Mouse (Mus musculus) ES-Bruce4 (cell line): ENCODE results near the gene Galk1.
A peak's percentile ranks its signal among the peaks of the same experiment; 100 is the strongest.

Experiments used
- CTCF ChIP-seq: IDR thresholded peaks from one replicate; pipeline ENCODE4 v1.8.1; 2011; ENCODE audit warnings: low read depth, low read length
- EP300 ChIP-seq: IDR thresholded peaks from 2 replicates; pipeline ENCODE4 v1.6.1; 2011; ENCODE audit warnings: low read depth, low read length; ENCODE audit not compliant: insufficient read depth

DNA sequence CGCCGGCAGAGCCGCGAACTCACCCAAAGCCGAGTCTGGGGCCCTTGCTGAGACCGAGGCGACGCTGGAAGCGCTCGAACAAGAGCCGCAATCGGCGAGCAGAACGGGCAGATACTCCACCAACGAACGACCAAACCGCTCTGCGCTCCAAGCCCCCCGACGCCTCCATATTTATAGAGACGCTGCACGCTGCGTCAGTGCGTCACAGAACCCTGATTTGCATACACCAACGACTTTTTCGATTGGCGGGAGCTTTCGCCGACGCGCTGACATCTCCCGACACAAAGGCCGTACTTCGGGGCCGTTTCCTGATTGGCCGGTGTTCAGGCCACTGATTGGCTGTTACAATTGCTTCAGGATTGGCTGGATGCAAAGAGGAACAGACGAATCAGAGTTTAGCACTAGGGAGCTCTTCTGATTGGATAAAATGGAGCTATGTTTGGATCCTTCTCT lies 11.9 kb upstream of the Galk1 start:
- no peak for TF ChIP-seq CTCF
- TF ChIP-seq EP300 = 0 out of 2 replicates have a peak, but pooled peaks have one; percentile 23
